Mouse (Mus musculus): ENCODE data around the gene Cdk2.
A peak's percentile ranks its signal among the peaks of the same experiment; 100 is the strongest.

Gene Cdk2

DNA sequence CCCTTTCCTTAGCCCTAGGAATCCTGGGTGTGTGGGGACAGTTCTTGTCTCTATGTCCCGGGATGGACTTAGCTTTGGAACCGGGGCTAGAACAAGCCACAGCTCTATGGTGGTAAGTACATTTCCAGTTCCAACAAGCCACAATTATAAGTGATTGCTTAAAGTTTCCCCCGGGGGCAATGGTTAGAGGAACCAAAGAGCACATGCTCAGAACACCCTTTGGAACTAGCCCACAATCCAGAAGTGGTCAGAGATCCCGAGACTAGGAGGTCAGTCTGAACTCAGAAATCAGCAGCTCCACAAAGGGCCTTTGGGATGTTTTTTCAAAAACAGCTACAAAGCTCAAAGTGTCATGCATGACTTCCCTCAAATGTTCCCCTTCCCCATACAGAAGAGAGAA, 51.0 kb downstream of the Cdk2 start:
- peak; percentile 76 for DNase-seq
